Comparison of ENCODE assay signal across 21 mouse cellular contexts in the genomic region with DNA sequence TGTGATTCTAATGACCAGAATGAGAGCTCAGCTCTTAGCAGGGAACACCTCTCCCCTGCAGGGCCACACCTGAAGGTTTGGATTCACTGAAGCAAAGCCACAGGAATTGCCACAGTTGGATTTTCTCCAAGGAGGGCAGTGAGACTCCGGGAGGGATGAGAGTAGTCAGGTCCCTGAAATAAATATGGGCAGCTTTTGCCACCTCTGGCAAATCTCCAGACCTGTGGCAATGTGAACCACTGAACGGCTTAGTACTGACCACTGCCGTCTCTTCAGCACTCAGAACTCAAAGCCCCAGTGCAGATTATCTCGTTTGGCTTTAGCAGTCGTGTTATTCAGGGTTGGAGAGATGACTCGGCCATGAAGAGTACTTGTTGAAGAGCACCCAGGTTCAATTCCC.
DNase-seq lines count a peak whose midpoint lies in the region; ATAC-seq and TF ChIP-seq lines count a peak whose summit lies in the region.
"Had no signal": no experiment of that assay in that cellular context is flagged by ENCODE, and none has a peak within 500 bp of the region (broad histone marks: within the 10 kb centered on the region; RNA-seq: fewer than 3 reads in every experiment).

No protein-coding gene starts in this region.

- H3K27me3 ChIP-seq in liver, adult 2 months (ENCODE audit: control insufficient read depth, insufficient read depth, low read length), result no peaks in the 10 kb centered on the region
- H3K27me3 ChIP-seq in liver, embryonic 11.5 days (replicated peaks; ENCODE audit: control insufficient read depth, insufficient read depth, low read length), result no peaks in the 10 kb centered on the region
- H3K27me3 ChIP-seq: heart, embryonic 15.5 days; midbrain, embryonic 12.5 days had no signal

- peak; percentile 10 for DNase-seq in adrenal gland, postnatal 14 days
- DNase-seq in adrenal gland, adult 8-10 months, result no peak
- DNase-seq in heart, adult 18-20 months, result peak; percentile 18 to 22
- DNase-seq in heart, adult 11 months, result no peak
- peak; percentile 5 for DNase-seq in liver, adult 2 months (ENCODE audit: extremely low read depth, low read depth, low spot score)
- no peak for DNase-seq in liver, embryonic 11.5 days (ENCODE audit: low spot score)
- peak; percentile 4 for DNase-seq in skeletal muscle tissue, adult 2 months (ENCODE audit: low read depth, low spot score)
- no peak for DNase-seq in natural killer cell, adult 2 months (ENCODE audit: low spot score in 2 of 2)
- DNase-seq: cerebellum, adult 11 months; gastrocnemius, postnatal 10 days; lung, adult 2 months; right cerebral cortex, adult 18-20 months; thymus, postnatal 36 days had no signal

- TF ChIP-seq POLR2A in liver, adult 2 months (IDR thresholded peaks at IDR 0.05; ENCODE audit: extremely low read depth, insufficient read depth, low read length), result no peak

- H3K27ac ChIP-seq in liver, adult 2 months (replicated peaks; ENCODE audit: insufficient read depth, low read depth, low read length), result no peak overlapping the region
- no peak overlapping the region for H3K27ac ChIP-seq in liver, embryonic 11.5 days (ENCODE audit: low read depth, low read length)
- H3K27ac ChIP-seq: heart, embryonic 15.5 days; hindbrain, embryonic 13.5 days; macrophage; midbrain, embryonic 12.5 days had no signal

- H3K4me1 ChIP-seq in liver, adult 2 months (ENCODE audit: control insufficient read depth, insufficient read depth, low read length), result peaks cover 3% of the 10 kb centered on the region; the same call in 1 of the 2 replicates
- H3K4me1 ChIP-seq in liver, embryonic 11.5 days (replicated peaks; ENCODE audit: control insufficient read depth, insufficient read depth, low read length), result peaks cover 22% of the 10 kb centered on the region

- H3K9ac ChIP-seq in liver, adult 2 months (ENCODE audit: low read depth, low read length), result no peak overlapping the region
- H3K9ac ChIP-seq in liver, embryonic 11.5 days (ENCODE audit: low read depth, low read length), result no peak overlapping the region
- H3K9ac ChIP-seq: heart, embryonic 15.5 days; hindbrain, embryonic 13.5 days; midbrain, embryonic 12.5 days had no signal

- no peak overlapping the region for H3K4me3 ChIP-seq in liver, adult 2 months (ENCODE audit: insufficient read depth, low read depth, low read length)
- H3K4me3 ChIP-seq in liver, embryonic 11.5 days (ENCODE audit: low read depth, low read length), result no peak overlapping the region
- H3K4me3 ChIP-seq: heart, embryonic 15.5 days; hindbrain, embryonic 13.5 days; midbrain, embryonic 12.5 days; myocyte had no signal

- WGBS in liver, adult 2 months, result 61% methylated on average over 6 of the region's 6 CpGs
- WGBS in liver, embryonic 11.5 days, result 66% methylated on average over 6 of the region's 6 CpGs

- H3K4me2 ChIP-seq in liver, embryonic 11.5 days, result no peak overlapping the region
- H3K4me2 ChIP-seq: heart, embryonic 15.5 days; hindbrain, embryonic 13.5 days; midbrain, embryonic 12.5 days had no signal

- no peak for ATAC-seq in liver, embryonic 11.5 days (replicated peaks; ENCODE audit: low FRiP score)
- ATAC-seq: activated CD4-positive, CD25-positive, alpha-beta regulatory T cell, adult 4 months; forebrain, embryonic 16.5 days; intestine, postnatal 0 days had no signal

- no peaks in the 10 kb centered on the region for H3K79me2 ChIP-seq in liver, adult 2 months (ENCODE audit: control insufficient read depth, insufficient read depth, low read length)

- no peaks in the 10 kb centered on the region for H3K9me3 ChIP-seq in liver, embryonic 11.5 days (ENCODE audit: control insufficient read depth, low read length)
- H3K9me3 ChIP-seq: heart, embryonic 15.5 days; hindbrain, embryonic 13.5 days; midbrain, embryonic 12.5 days had no signal

- H3K36me3 ChIP-seq in liver, adult 2 months (ENCODE audit: control insufficient read depth, insufficient read depth, low read length), result no peaks in the 10 kb centered on the region
- no peaks in the 10 kb centered on the region for H3K36me3 ChIP-seq in liver, embryonic 11.5 days (ENCODE audit: control insufficient read depth, insufficient read depth, low read length)
- H3K36me3 ChIP-seq: heart, embryonic 15.5 days; hindbrain, embryonic 13.5 days; midbrain, embryonic 12.5 days had no signal

- no peak for TF ChIP-seq CTCF in liver, adult 2 months (IDR thresholded peaks at IDR 0.05; ENCODE audit: low read depth, low read length)

Comparison
In these comparisons a context has a peak if more than half of its experiments do, and no peak if none do; other contexts are left out.
1. DNase-seq: peak in adrenal gland, postnatal 14 days (single experiment), heart, adult 18-20 months (2 of 2), liver, adult 2 months (single experiment) and skeletal muscle tissue, adult 2 months (single experiment); none in adrenal gland, adult 8-10 months (single experiment), heart, adult 11 months (single experiment), liver, embryonic 11.5 days (single experiment) and natural killer cell, adult 2 months (0 of 2).